Mouse (Mus musculus) forebrain, embryonic 14.5 days (tissue): Measurements from ENCODE around the gene Gm30191. TPM values are rescaled to one million over a fixed set of nuclear protein-coding genes. Genes with fewer than 3 reads are reported as not detected.
A peak's percentile ranks its signal among the peaks of the same experiment; 100 is the strongest.

Experiments
- ATAC-seq: fragments of 200-750 bp; cut with Nextera tagmentation; 2 replicates; pipeline ENCODE4 v1.8.0; 2017; ENCODE audit warnings: mild to moderate bottlenecking, moderate library complexity
- DNase-seq: peaks from one replicate; pipeline ENCODE4 v3.0.0-alpha.2; 2015; ENCODE audit warnings: low spot score
- H3K27ac ChIP-seq: fragments of 300-500 bp; sonication (generic); 2 replicates; pipeline ENCODE4 v1.5.1; 2014; ENCODE audit warnings: low read depth, mild to moderate bottlenecking, control low read depth, low read length, moderate library complexity
- H3K27me3 ChIP-seq: fragments of 300-500 bp; sonication (generic); replicated peaks from 2 replicates; pipeline ENCODE4 v1.6.1; 2014; ENCODE audit warnings: low read length, control low read depth, mixed read lengths; ENCODE audit not compliant: control insufficient read depth, insufficient read depth
- H3K36me3 ChIP-seq: fragments of 300-500 bp; sonication (generic); 2 replicates; pipeline ENCODE4 v1.6.1; 2014; ENCODE audit warnings: low read length, control low read depth; ENCODE audit not compliant: control insufficient read depth, insufficient read depth
- H3K4me1 ChIP-seq: fragments of 300-500 bp; sonication (generic); 2 replicates; pipeline ENCODE4 v1.6.1; 2014; ENCODE audit warnings: antibody characterized with exemption, low read length, control low read depth; ENCODE audit not compliant: control insufficient read depth, insufficient read depth
- H3K4me2 ChIP-seq: fragments of 300-500 bp; sonication (generic); 2 replicates; pipeline ENCODE4 v1.6.1; 2014; ENCODE audit warnings: mild to moderate bottlenecking, control low read depth, low read length
- H3K4me3 ChIP-seq: fragments of 300-500 bp; sonication (generic); 2 replicates; pipeline ENCODE4 v1.5.1; 2014; ENCODE audit warnings: low read depth, low read length, control low read depth
- H3K9ac ChIP-seq: fragments of 300-500 bp; sonication (generic); 2 replicates; pipeline ENCODE4 v1.6.1; 2014; ENCODE audit warnings: mild to moderate bottlenecking, low read length, control low read depth, moderate library complexity
- H3K9me3 ChIP-seq: fragments of 300-500 bp; sonication (generic); replicated peaks from 2 replicates; pipeline ENCODE4 v1.6.1; 2016; ENCODE audit warnings: low read length, control low read depth, mixed read lengths; ENCODE audit not compliant: control insufficient read depth
- WGBS: fragments of 180-500 bp; shearing (Covaris S2); extraction: QIAGEN DNeasy Blood & Tissue Kit; methylation state at CpG from one replicate; pipeline ENCODE4 v1.1.7; 2014; 5-methylcytosine and 5-hydroxymethylcytosine counted together
- polyA plus RNA-seq: library from polyadenylated mRNA; unstranded; fragments of >200 nt; fragmentation: Nextera tagmentation; extraction: Ambion mirVana; gene quantifications from 2 replicates; pipeline ENCODE4 v1.2.1, GENCODE M21; 2014

Gm30191 gene
- polyA plus RNA-seq = not detected in 2 replicates

- 71% methylated on average over 7 of the region's 7 CpGs for WGBS
- ATAC-seq = no peak
- no peaks in the 10 kb centered on the region for H3K9me3 ChIP-seq
- no peak within 1 kb of the TSS for H3K27ac ChIP-seq
- no peaks in the 10 kb centered on the region for H3K36me3 ChIP-seq
- DNase-seq = no peak
- peaks cover 19% of the 10 kb centered on the region for H3K4me1 ChIP-seq
- peak within 1 kb of the TSS; percentile 95 for H3K4me2 ChIP-seq
- H3K9ac ChIP-seq = peak within 1 kb of the TSS; percentile 84; the same call in 1 of the 2 replicates
- peak within 1 kb of the TSS; percentile 82 for H3K4me3 ChIP-seq
- H3K27me3 ChIP-seq = peaks cover 34% of the 10 kb centered on the region
These were observed at the start of gene Gm30191 for GRCm38 (mm10) chr4:134246719-134247258. TSS of gene Gm30191 (plus strand) at chr4:134246935.

- Histone ChIP-seq H3K27ac (no peak overlapping the region), H3K4me1 (no peaks in the 10 kb centered on the region), H3K9ac (no peak overlapping the region), H3K9me3 (no peaks in the 10 kb centered on the region), H3K4me2 (no peak overlapping the region), H3K36me3 (no peaks in the 10 kb centered on the region), H3K4me3 (no peak overlapping the region), H3K27me3 (no peaks in the 10 kb centered on the region)
- ATAC-seq (no peak), DNase-seq (no peak)
- 76% methylated on average over 2 of the region's 2 CpGs for WGBS
These were observed 47.4 kb upstream of the Gm30191 start for GRCm38 (mm10) chr4:134199371-134199770.

- WGBS = 92% methylated on average over 4 of the region's 4 CpGs
- no peaks in the 10 kb centered on the region for H3K9me3 ChIP-seq
These were observed 43.8 kb upstream of the Gm30191 start, which contains the start of gene Gm7534 for GRCm38 (mm10) chr4:134202904-134203303. TSS of gene Gm7534 (minus strand) at chr4:134203004.

GRCm38 (mm10) chr4:134203340-134203896 is 43.3 kb upstream of the Gm30191 start:
- no peak for ATAC-seq
- no peaks in the 10 kb centered on the region for H3K27me3 ChIP-seq
- H3K9me3 ChIP-seq = no peaks in the 10 kb centered on the region
- 91% methylated on average over 17 of the region's 17 CpGs for WGBS
- H3K9ac ChIP-seq = no peak overlapping the region
- no peak for DNase-seq
- H3K27ac ChIP-seq = no peak overlapping the region
- H3K36me3 ChIP-seq = no peaks in the 10 kb centered on the region
- no peak overlapping the region for H3K4me3 ChIP-seq
- H3K4me2 ChIP-seq = no peak overlapping the region
- H3K4me1 ChIP-seq = no peaks in the 10 kb centered on the region

More at GRCm38 (mm10) chr4:134202904-134203303, 43.8 kb upstream of the Gm30191 start, which contains the start of gene Gm7534:
- ATAC-seq = no peak
- Histone ChIP-seq H3K9ac (no peak within 1 kb of the TSS), H3K4me3 (no peak within 1 kb of the TSS), H3K4me1 (no peaks in the 10 kb centered on the region), H3K4me2 (no peak within 1 kb of the TSS), H3K36me3 (no peaks in the 10 kb centered on the region), H3K27me3 (no peaks in the 10 kb centered on the region), H3K27ac (no peak within 1 kb of the TSS)
- no peak for DNase-seq

GRCm38 (mm10) chr4:134206488-134207053 is 40.2 kb upstream of the Gm30191 start:
- Histone ChIP-seq H3K9me3 (no peaks in the 10 kb centered on the region), H3K4me3 (no peak overlapping the region), H3K27ac (no peak overlapping the region), H3K4me2 (no peak overlapping the region), H3K9ac (no peak overlapping the region), H3K4me1 (no peaks in the 10 kb centered on the region), H3K36me3 (no peaks in the 10 kb centered on the region), H3K27me3 (no peaks in the 10 kb centered on the region)
- WGBS = 73% methylated on average over 6 of the region's 6 CpGs
- no peak for DNase-seq
- ATAC-seq = no peak

- Histone ChIP-seq H3K9ac (no peak overlapping the region), H3K36me3 (no peaks in the 10 kb centered on the region), H3K4me3 (no peak overlapping the region), H3K9me3 (no peaks in the 10 kb centered on the region), H3K27me3 (no peaks in the 10 kb centered on the region), H3K4me2 (no peak overlapping the region), H3K4me1 (no peaks in the 10 kb centered on the region), H3K27ac (no peak overlapping the region)
- WGBS = 67% methylated on average over 11 of the region's 11 CpGs
- no peak for ATAC-seq
- no peak for DNase-seq
These were observed 23.7 kb upstream of the Gm30191 start for GRCm38 (mm10) chr4:134222793-134223600.

GRCm38 (mm10) chr4:134227194-134227593 is 19.5 kb upstream of the Gm30191 start, which contains the start of gene Catsper4:
TSS of gene Catsper4 (minus strand) at chr4:134227383.
- no peak within 1 kb of the TSS for H3K27ac ChIP-seq
- no peaks in the 10 kb centered on the region for H3K4me1 ChIP-seq
- H3K4me3 ChIP-seq = no peak within 1 kb of the TSS
- H3K27me3 ChIP-seq = no peaks in the 10 kb centered on the region
- peak; percentile 6 for DNase-seq
- WGBS = 79% methylated on average over 8 of the region's 8 CpGs
- no peak for ATAC-seq
- H3K9me3 ChIP-seq = no peaks in the 10 kb centered on the region
- H3K9ac ChIP-seq = no peak within 1 kb of the TSS
- no peaks in the 10 kb centered on the region for H3K36me3 ChIP-seq
- H3K4me2 ChIP-seq = no peak within 1 kb of the TSS

- Histone ChIP-seq H3K4me3 (no peak overlapping the region), H3K27ac (no peak overlapping the region), H3K27me3 (no peaks in the 10 kb centered on the region), H3K36me3 (no peaks in the 10 kb centered on the region), H3K4me1 (no peaks in the 10 kb centered on the region), H3K9me3 (no peaks in the 10 kb centered on the region), H3K9ac (no peak overlapping the region), H3K4me2 (no peak overlapping the region)
- ATAC-seq (no peak), DNase-seq (no peak)
- WGBS = 43% methylated on average over 8 of the region's 8 CpGs
These were observed 16.3 kb upstream of the Gm30191 start for GRCm38 (mm10) chr4:134230431-134230830.
